Mouse (Mus musculus): Measurements from ENCODE around the gene Ccdc183. TPM values are rescaled to one million over a fixed set of nuclear protein-coding genes. Genes with fewer than 3 reads are reported as not detected.

The Ccdc183 gene
- total RNA-seq, 2 experiments from 2014 or later: not detected

- intact Hi-C loops (cut with DNase I): no loop called here
These were observed 11.3 kb upstream of the Ccdc183 start for GRCm38 (mm10) chr2:25628738-25629137.

GRCm38 (mm10) chr2:25627811-25628210, 10.3 kb upstream of the Ccdc183 start, which contains the start of gene Fcna:
TSS of gene Fcna (minus strand) at chr2:25628030.
- H3K27ac ChIP-seq: peak within 1 kb of the TSS; percentile 35; the same call in 1 of the 2 replicates
- H3K4me3 ChIP-seq: peak within 1 kb of the TSS; percentile 32
- DNase-seq: no peak
- intact Hi-C loops (cut with DNase I): no loop called here
- no peak for TF ChIP-seq CTCF (IDR thresholded peaks at IDR 0.05)

More at GRCm38 (mm10) chr2:25628738-25629137, 11.3 kb upstream of the Ccdc183 start:
- TF ChIP-seq CTCF (IDR thresholded peaks at IDR 0.05): no peak
- DNase-seq: no peak
- Histone ChIP-seq H3K27ac (no peak overlapping the region), H3K4me3 (no peak overlapping the region)

- no peak for DNase-seq
- intact Hi-C loops (cut with DNase I): no loop called here
- Histone ChIP-seq H3K4me3 (no peak overlapping the region), H3K27ac (no peak overlapping the region)
- TF ChIP-seq CTCF (IDR thresholded peaks at IDR 0.05): no peak
These were observed 8.5 kb upstream of the Ccdc183 start for GRCm38 (mm10) chr2:25625986-25626385.

- DNase-seq: peak; percentile 94
- intact Hi-C loops (cut with DNase I): no loop called here
- peak; percentile 79 for TF ChIP-seq CTCF (IDR thresholded peaks at IDR 0.05)
- Histone ChIP-seq H3K4me3 (peak within 1 kb of the TSS; percentile 83), H3K27ac (peak within 1 kb of the TSS; percentile 93)
These were observed 4.0 kb upstream of the Ccdc183 start, which contains the start of gene Tmem141 for GRCm38 (mm10) chr2:25621229-25622200. TSS of gene Tmem141 (minus strand) at chr2:25622005.

DNA sequence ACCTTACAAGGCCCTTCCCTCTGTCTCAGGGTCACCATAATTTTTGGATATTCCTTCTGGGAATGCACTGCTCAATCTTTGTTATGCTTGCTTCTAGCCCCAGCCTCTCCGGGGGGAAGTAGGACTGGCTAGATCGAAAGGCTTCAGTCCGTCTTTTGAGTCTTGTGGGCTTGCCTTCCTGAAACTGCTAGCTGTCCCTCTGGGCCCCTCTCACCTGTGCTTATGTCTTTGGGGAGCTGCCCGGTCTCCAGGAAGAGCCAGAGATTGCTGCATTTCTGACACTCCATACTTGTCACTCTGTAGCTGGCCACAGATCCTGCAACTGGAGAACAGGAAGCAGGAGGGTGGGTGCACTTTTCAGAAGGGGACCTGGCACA, 3.4 kb upstream of the Ccdc183 start:
- Histone ChIP-seq H3K27ac (peak overlapping the region; percentile 93; the same call in 1 of the 2 replicates), H3K4me3 (peak overlapping the region; percentile 83)
- no peak for TF ChIP-seq CTCF (IDR thresholded peaks at IDR 0.05)
- intact Hi-C loops (cut with DNase I): no loop called here
- no peak for DNase-seq

GRCm38 (mm10) chr2:25620386-25620785, 2.9 kb upstream of the Ccdc183 start:
- H3K4me3 ChIP-seq: no peak overlapping the region
- no peak for DNase-seq
- no peak overlapping the region for H3K27ac ChIP-seq
- intact Hi-C loops (cut with DNase I): no loop called here
- no peak for TF ChIP-seq CTCF (IDR thresholded peaks at IDR 0.05)

- H3K4me3 ChIP-seq: no peak overlapping the region
- intact Hi-C loops (cut with DNase I): no loop called here
- no peak for TF ChIP-seq CTCF (IDR thresholded peaks at IDR 0.05)
- H3K27ac ChIP-seq: no peak overlapping the region
- DNase-seq: no peak
These were observed 1.1 kb downstream of the Ccdc183 start for GRCm38 (mm10) chr2:25616398-25616797.

GRCm38 (mm10) chr2:25608671-25609070, 8.8 kb downstream of the Ccdc183 start:
- Histone ChIP-seq H3K27ac (peak overlapping the region; percentile 95), H3K4me3 (peak overlapping the region; percentile 93)
- TF ChIP-seq CTCF (IDR thresholded peaks at IDR 0.05): no peak
- no peak for DNase-seq
- intact Hi-C loops (cut with DNase I): no loop called here

DNA sequence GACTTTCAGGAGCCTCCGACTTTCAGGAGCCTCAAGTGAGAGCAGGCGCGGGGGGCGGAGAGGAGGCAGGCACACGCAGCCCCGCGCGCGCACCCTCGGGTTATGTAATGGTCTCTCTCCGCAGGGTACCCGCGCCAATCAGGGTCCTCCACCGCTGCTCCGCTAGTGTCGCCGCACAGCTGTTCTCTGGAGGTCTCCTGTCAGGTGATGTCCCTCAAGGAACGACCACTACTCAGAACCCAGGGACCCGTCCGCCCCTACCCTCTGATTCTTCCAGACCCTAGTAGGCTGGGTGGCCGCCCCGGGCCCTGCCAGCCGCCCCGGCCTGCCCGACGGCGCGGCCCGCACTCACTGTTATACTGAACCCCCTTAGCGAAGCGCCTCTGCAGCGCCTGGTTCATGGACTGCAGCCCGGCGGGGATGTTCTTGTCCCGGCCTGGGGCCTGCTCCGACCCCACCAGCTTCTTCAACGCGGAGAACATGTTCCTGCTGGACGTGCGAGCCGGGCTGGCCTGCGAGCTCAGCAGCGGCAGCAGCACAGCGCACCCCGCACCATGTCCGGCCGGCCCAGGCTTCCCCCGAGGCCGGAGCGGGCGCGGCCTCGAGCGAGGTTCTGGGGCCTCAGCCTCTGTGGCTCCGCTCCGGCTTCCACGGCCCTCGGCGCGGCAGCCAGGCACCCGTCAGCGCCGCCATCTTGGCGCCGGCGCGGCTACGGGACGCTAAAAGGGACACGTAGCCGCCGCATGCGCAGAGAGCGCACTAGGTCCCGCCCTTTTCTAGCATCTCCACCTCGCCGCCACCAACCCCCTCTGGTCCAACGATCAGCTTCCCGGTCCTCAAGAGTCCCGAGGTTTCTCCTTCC, 9.5 kb downstream of the Ccdc183 start, which contains the start of gene Rabl6:
TSS of gene Rabl6 (minus strand) at position 761 of the 862 bp plus-strand sequence.
- TF ChIP-seq CTCF (IDR thresholded peaks at IDR 0.05): no peak
- DNase-seq: peak; percentile 94
- intact Hi-C loops (cut with DNase I): no loop called here
- H3K4me3 ChIP-seq: peak within 1 kb of the TSS; percentile 93
- H3K27ac ChIP-seq: peak within 1 kb of the TSS; percentile 95

GRCm38 (mm10) chr2:25602526-25602925, 15.0 kb downstream of the Ccdc183 start:
- intact Hi-C loops (cut with DNase I): no loop called here
- H3K4me3 ChIP-seq: no peak overlapping the region
- no peak overlapping the region for H3K27ac ChIP-seq
- TF ChIP-seq CTCF (IDR thresholded peaks at IDR 0.05): no peak
- DNase-seq: no peak

DNA sequence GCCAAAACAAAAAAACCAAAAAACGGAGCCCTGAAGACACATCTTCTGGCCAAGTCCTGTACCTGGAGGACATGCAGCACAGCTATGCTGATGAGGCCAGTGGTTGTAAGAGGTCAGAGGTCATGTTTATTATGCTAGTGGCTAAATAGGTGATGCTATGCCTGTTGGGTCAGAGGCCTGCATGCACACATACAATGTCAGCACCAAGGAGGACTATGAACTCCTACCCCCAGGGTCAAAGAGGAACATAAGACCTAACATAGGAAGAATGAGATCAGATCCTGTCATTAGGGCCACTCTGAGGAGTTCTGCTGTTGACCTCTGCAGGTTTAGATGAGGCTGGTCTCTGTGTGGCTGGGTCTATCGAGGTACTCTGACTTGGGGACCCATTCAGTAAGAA, 17.4 kb downstream of the Ccdc183 start:
- DNase-seq: no peak
- intact Hi-C loops (cut with DNase I): no loop called here
- H3K27ac ChIP-seq: no peak overlapping the region
- TF ChIP-seq CTCF (IDR thresholded peaks at IDR 0.05): no peak
- no peak overlapping the region for H3K4me3 ChIP-seq

DNA sequence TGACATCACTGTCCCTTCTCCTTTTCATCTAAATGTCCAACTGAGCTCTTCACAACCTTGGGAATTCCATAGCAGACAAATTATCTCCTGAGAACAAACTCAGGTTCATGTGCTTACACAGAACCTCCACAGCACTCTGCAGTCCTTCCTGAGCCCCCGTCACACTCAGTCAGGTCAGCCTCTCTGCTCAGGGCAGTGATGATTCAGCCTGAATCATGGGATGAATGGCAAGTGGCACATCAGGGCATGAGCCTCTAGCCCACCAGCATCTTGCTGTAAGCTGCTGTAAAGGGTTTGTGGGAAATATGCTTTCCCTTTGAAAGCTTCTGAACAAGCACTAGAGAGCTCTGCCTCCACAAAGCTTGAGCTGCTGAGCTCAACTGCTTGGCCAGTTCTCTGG, 18.7 kb downstream of the Ccdc183 start:
- DNase-seq: no peak
- intact Hi-C loops (cut with DNase I): no loop called here
- TF ChIP-seq CTCF (IDR thresholded peaks at IDR 0.05): no peak
- Histone ChIP-seq H3K27ac (no peak overlapping the region), H3K4me3 (no peak overlapping the region)

Data from gastrocnemius, adult 2 months (tissue).